Mouse (Mus musculus) lung, postnatal 0 days (tissue): ENCODE measurements at regions not wholly inside any gene's neighbourhood (a gene's known extent, or its start where the extent isn't known, plus 50 kb on each side); places are given as distances from the start of the nearest gene placed in this dataset.

Experiments
- ATAC-seq: fragments of 200-750 bp; cut with Nextera tagmentation; 2 replicates; pipeline ENCODE4 v1.8.0; 2017; ENCODE audit warnings: moderate library complexity
- DNase-seq: peaks from one replicate; pipeline ENCODE4 v3.0.0-alpha.2; 2016; ENCODE audit warnings: low spot score
- H3K27ac ChIP-seq: fragments of 300-500 bp; sonication (generic); 2 replicates; pipeline ENCODE4 v1.5.1; 2014; ENCODE audit warnings: antibody characterized with exemption, mild to moderate bottlenecking, low read length, mixed read lengths
- H3K27me3 ChIP-seq: fragments of 300-500 bp; sonication (generic); replicated peaks from 2 replicates; pipeline ENCODE4 v1.6.1; 2014; ENCODE audit warnings: low read length, mixed read lengths; ENCODE audit not compliant: insufficient read depth
- H3K36me3 ChIP-seq: fragments of 300-500 bp; sonication (generic); 2 replicates; pipeline ENCODE4 v1.6.1; 2014; ENCODE audit warnings: low read length, mixed read lengths; ENCODE audit not compliant: insufficient read depth
- H3K4me1 ChIP-seq: fragments of 300-500 bp; sonication (generic); 2 replicates; pipeline ENCODE4 v1.6.1; 2014; ENCODE audit warnings: antibody characterized with exemption, low read depth, low read length, mixed read lengths; ENCODE audit not compliant: insufficient read depth
- H3K4me2 ChIP-seq: fragments of 300-500 bp; sonication (generic); replicated peaks from 2 replicates; pipeline ENCODE4 v1.6.1; 2014; ENCODE audit warnings: low read depth, mild to moderate bottlenecking, low read length, moderate library complexity, mixed read lengths
- H3K4me3 ChIP-seq: fragments of 300-500 bp; sonication (generic); 2 replicates; pipeline ENCODE4 v1.5.1; 2014; ENCODE audit warnings: low read depth, low read length
- H3K9ac ChIP-seq: fragments of 300-500 bp; sonication (generic); replicated peaks from 2 replicates; pipeline ENCODE4 v1.6.1; 2014; ENCODE audit warnings: low read depth, mild to moderate bottlenecking
- H3K9me3 ChIP-seq: fragments of 300-500 bp; sonication (generic); 2 replicates; pipeline ENCODE4 v1.6.1; 2016; ENCODE audit warnings: low read length, mixed read lengths
- CTCF ChIP-seq: IDR thresholded peaks from 2 replicates; pipeline ENCODE4 v1.5.1; 2016; ENCODE audit warnings: antibody characterized with exemption, mild to moderate bottlenecking
- EP300 ChIP-seq: IDR thresholded peaks from 2 replicates; pipeline ENCODE4 v1.6.1; 2016; ENCODE audit warnings: antibody characterized with exemption, mild to moderate bottlenecking, control low read depth
- WGBS: fragments of 180-500 bp; shearing (Covaris S2); extraction: QIAGEN DNeasy Blood & Tissue Kit; methylation state at CpG from one replicate; pipeline ENCODE4 v1.1.7; 2014; 5-methylcytosine and 5-hydroxymethylcytosine counted together

DNA sequence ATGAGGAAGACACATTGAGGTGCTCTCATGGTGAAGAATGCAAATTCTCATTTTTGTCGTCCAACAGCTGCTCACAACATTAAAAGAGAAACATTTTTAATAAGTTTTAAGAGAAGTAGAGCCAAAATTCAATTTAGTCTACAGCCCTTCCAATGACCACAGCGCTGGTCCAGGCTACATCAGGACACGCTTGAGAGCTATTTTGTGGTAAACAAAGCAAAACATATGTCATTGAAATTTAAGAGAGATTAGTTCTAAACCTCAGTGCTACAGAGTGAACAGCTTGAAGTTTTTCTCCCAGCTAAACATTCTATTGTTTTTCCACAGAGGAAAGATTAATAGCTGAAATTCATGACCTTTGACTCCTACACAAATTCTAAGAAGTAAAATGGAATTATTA lies 1820.8 kb upstream of the Acvr2a start:
- H3K27me3 ChIP-seq = no peaks in the 10 kb centered on the region
- no peak for TF ChIP-seq CTCF
- no peak for TF ChIP-seq EP300
- no peak overlapping the region for H3K4me2 ChIP-seq
- H3K9me3 ChIP-seq = no peaks in the 10 kb centered on the region
- no peak overlapping the region for H3K27ac ChIP-seq
- WGBS = 47% methylated on average over 3 of the region's 3 CpGs
- H3K4me3 ChIP-seq = no peak overlapping the region
- H3K9ac ChIP-seq = no peak overlapping the region
- no peaks in the 10 kb centered on the region for H3K4me1 ChIP-seq
- DNase-seq (peak; percentile 23), ATAC-seq (peak; percentile 37; the same call in 1 of the 2 replicates)
- H3K36me3 ChIP-seq = no peaks in the 10 kb centered on the region

DNA sequence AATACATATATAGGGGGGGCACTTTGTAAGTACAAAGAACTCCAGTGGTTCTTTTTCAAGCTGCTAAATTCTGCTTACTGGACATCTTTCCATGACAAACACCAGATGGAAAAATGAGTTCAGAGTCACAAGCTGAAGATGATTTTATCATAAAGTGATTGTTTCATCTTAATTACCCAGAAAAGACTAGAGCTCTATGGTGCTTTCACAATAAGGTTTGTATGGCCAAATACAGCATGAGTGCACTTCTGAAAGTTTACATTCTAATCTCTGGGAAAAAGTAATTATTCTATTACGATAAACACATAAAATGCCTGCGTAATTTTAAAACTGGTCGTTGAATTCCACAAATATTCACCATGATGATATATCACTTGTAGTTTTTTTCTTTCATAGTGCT lies 1821.2 kb upstream of the Acvr2a start:
- peak; percentile 23; the same call in 1 of the 2 replicates for ATAC-seq
- TF ChIP-seq CTCF (no peak), EP300 (no peak)
- Histone ChIP-seq H3K27ac (no peak overlapping the region), H3K4me2 (no peak overlapping the region), H3K4me1 (no peaks in the 10 kb centered on the region), H3K4me3 (no peak overlapping the region), H3K36me3 (no peaks in the 10 kb centered on the region), H3K9ac (no peak overlapping the region), H3K9me3 (no peaks in the 10 kb centered on the region), H3K27me3 (no peaks in the 10 kb centered on the region)
- DNase-seq = peak; percentile 62
- 44% methylated on average over 3 of the region's 3 CpGs for WGBS

DNA sequence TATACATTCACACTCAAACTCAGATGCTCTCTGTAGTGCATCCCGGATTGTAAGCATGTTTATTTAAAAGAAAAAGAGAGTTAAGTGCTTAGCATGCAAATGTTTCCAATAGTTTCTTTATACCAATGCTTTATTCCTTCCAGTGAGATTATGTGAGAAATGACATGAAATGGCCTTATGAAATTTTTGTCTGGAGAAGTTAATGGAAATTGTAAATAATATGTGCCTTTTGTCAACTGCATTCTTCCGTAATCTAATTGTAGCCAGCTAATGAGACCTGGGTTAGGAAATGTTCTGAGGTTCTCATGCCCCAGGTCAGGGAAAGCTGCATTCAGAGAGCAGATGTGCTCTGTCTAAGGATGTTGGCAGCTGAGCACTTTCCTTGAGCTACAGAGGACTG lies 1827.2 kb upstream of the Acvr2a start:
- no peaks in the 10 kb centered on the region for H3K4me1 ChIP-seq
- TF ChIP-seq CTCF (no peak), EP300 (peak; percentile 67)
- no peaks in the 10 kb centered on the region for H3K36me3 ChIP-seq
- no peak overlapping the region for H3K4me2 ChIP-seq
- WGBS = 60% methylated on average over 2 of the region's 2 CpGs
- no peaks in the 10 kb centered on the region for H3K9me3 ChIP-seq
- DNase-seq (peak; percentile 79), ATAC-seq (peak; percentile 89)
- H3K27me3 ChIP-seq = no peaks in the 10 kb centered on the region
- H3K9ac ChIP-seq = no peak overlapping the region
- H3K4me3 ChIP-seq = no peak overlapping the region
- H3K27ac ChIP-seq = no peak overlapping the region

DNA sequence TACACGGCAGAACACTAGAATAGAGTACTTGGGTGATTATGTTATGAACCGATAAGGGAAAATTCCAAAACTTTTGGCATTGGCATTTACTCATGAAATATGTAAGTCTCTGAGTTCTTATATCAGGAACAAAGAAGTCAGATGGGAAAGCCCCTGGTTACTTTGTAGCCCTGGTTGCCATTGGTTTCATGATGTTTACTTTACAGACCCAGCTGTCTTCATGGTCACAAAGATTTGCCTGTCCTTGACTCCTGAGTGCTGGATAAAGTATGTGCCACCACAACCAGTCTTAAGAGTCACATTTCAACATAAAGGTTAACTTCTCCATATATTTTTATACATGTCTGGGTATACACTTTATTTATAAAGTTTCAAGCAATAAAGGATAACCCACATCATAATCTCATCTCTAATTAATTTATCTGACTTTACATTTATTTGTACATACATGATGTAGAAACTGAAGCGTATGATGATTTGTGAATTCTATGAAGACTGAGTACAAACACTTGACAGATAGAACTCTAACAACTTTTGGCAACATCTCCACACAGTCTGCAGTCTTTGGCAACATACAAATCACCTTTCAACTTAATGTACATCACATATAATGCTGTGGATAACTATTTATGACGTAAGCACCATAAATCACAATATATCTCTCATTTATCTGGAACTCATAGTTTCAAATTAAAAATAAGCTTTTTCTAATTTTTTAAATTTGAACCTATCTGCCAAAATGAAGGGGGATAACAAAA lies 1827.8 kb upstream of the Acvr2a start:
- no peak overlapping the region for H3K4me3 ChIP-seq
- H3K4me2 ChIP-seq = no peak overlapping the region
- 47% methylated on average over 4 of the region's 4 CpGs for WGBS
- no peaks in the 10 kb centered on the region for H3K36me3 ChIP-seq
- ATAC-seq = peak; percentile 54; the same call in 1 of the 2 replicates
- peak; percentile 54 for DNase-seq
- TF ChIP-seq EP300 (no peak), CTCF (no peak)
- no peaks in the 10 kb centered on the region for H3K27me3 ChIP-seq
- no peaks in the 10 kb centered on the region for H3K4me1 ChIP-seq
- no peak overlapping the region for H3K9ac ChIP-seq
- no peaks in the 10 kb centered on the region for H3K9me3 ChIP-seq
- no peak overlapping the region for H3K27ac ChIP-seq

DNA sequence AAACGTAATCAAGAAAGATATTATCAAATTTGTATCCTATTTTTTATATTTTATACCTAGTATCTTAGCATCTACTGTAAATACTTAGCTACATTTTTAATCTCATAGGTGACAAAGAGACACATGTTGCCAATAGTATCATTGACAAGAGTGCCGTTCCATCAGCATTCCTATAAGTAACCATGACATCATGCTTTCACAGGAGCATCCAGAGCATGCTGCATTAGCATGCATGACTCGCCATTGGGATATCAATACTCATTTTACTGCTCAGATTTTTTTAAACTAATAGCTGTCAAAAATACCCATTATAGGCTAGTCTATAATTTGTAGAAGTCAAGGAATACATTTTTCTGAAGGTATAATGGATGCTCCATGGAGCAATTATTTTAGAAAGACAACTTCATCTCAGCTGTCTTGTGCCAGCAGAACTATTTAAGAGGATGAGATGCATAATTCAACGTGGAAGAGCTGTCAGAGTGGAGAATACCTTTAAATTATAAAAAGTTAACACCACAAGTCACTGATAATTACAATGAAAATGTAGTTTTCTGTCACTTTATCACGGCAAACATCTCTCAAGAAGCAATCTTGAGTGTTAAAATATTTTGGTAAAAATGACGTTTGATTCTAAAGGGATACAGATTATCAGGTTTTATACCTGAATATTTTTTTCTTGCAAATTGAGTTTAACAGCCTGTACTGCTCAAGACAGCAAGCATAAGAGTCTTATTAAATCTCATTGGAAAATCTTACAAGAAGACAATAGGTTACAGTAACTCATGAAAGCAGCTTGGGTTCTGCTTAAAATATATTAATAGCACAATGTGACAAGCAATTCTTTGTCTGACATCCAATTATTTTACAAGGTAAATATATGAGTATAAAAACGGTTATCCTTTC lies 1823.7 kb upstream of the Zeb2 start:
- WGBS = 70% methylated on average over 7 of the region's 7 CpGs
- no peak for DNase-seq
- no peak for ATAC-seq
- no peak overlapping the region for H3K4me2 ChIP-seq
- H3K4me1 ChIP-seq = no peaks in the 10 kb centered on the region
- no peaks in the 10 kb centered on the region for H3K27me3 ChIP-seq
- H3K36me3 ChIP-seq = no peaks in the 10 kb centered on the region
- TF ChIP-seq EP300 (no peak), CTCF (no peak)
- no peak overlapping the region for H3K9ac ChIP-seq
- H3K9me3 ChIP-seq = no peaks in the 10 kb centered on the region
- no peak overlapping the region for H3K27ac ChIP-seq
- no peak overlapping the region for H3K4me3 ChIP-seq

DNA sequence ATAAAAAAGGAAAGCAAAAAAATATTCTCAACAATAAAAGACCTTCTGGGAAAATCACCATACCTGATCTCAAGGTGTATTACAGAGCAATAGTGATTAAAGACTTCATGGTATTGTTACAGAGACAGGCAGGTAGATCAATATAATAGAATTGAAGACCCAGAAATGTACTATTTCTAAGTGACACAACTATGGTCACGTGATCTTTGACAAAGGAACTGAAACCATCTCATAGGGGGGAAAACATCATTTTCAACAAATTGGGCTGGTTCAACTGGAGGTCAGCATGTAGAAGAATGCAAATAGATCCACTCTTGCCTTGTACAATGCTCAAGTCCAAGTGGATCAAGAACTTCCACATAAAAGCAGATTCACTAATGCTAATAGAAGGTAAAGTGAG lies 1815.6 kb upstream of the Zeb2 start:
- no peak for ATAC-seq
- Histone ChIP-seq H3K9me3 (no peaks in the 10 kb centered on the region), H3K36me3 (no peaks in the 10 kb centered on the region), H3K4me3 (no peak overlapping the region), H3K27me3 (no peaks in the 10 kb centered on the region), H3K4me1 (no peaks in the 10 kb centered on the region), H3K4me2 (no peak overlapping the region), H3K9ac (no peak overlapping the region), H3K27ac (no peak overlapping the region)
- no peak for DNase-seq
- WGBS = 76% methylated on average over 1 of the region's 1 CpGs
- TF ChIP-seq EP300 (no peak), CTCF (no peak)
